Mouse (Mus musculus): ENCODE results near the gene Ifnz.
A peak's percentile ranks its signal among the peaks of the same experiment; 100 is the strongest.
"Not testable (repeated sequence)": the region's sequence is repeated elsewhere in the genome, so short reads cannot be mapped to it uniquely, and the experiment has no call there.

The Ifnz gene

DNA sequence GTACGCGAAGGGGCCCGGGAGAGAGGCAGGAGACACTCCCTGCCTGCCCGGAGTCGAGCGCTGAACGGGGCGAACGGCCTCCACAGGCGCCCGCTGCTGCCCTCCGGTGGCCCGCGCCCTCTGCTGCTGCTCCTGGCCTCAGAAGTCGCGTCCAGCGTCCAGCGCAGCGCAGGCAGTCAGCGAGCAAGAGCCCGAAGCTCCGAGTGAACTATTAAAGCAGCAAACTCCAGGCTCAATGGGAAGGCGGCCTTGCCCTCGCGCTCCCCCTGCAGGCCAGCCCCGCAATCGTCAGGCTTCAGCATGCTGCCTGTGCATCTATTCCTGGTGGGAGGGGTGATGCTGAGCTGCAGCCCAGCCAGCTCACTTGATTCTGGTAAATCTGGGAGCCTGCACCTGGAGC, 3.5 kb downstream of the Ifnz start, which contains the start of gene Gm13276:
Gm13276 (plus strand) TSS at position 301 of the 400 bp plus-strand sequence.
- not testable (repeated sequence) for DNase-seq (ENCODE audit: low spot score in 2 of 2)

DNA sequence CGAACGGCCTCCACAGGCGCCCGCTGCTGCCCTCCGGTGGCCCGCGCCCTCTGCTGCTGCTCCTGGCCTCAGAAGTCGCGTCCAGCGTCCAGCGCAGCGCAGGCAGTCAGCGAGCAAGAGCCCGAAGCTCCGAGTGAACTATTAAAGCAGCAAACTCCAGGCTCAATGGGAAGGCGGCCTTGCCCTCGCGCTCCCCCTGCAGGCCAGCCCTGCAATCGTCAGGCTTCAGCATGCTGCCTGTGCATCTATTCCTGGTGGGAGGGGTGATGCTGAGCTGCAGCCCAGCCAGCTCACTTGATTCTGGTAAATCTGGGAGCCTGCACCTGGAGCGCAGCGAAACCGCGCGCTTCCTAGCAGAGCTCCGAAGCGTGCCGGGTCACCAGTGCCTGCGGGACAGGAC, 6.5 kb downstream of the Ifnz start, which contains the start of gene Gm13277:
Gm13277 (plus strand) TSS at position 231 of the 400 bp plus-strand sequence.
- DNase-seq (ENCODE audit: low spot score in 2 of 2) = peak; percentile 27 to 63

DNA sequence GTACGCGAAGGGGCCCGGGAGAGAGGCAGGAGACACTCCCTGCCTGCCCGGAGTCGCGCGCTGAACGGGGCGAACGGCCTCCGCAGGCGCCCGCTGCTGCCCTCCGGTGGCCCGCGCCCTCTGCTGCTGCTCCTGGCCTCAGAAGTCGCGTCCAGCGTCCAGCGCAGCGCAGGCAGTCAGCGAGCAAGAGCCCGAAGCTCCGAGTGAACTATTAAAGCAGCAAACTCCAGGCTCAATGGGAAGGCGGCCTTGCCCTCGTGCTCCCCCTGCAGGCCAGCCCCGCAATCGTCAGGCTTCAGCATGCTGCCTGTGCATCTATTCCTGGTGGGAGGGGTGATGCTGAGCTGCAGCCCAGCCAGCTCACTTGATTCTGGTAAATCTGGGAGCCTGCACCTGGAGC, 9.3 kb downstream of the Ifnz start, which contains the start of gene Gm13278:
Gm13278 (plus strand) TSS at position 301 of the 400 bp plus-strand sequence.
- not testable (repeated sequence) for DNase-seq (ENCODE audit: low spot score in 2 of 2)

DNA sequence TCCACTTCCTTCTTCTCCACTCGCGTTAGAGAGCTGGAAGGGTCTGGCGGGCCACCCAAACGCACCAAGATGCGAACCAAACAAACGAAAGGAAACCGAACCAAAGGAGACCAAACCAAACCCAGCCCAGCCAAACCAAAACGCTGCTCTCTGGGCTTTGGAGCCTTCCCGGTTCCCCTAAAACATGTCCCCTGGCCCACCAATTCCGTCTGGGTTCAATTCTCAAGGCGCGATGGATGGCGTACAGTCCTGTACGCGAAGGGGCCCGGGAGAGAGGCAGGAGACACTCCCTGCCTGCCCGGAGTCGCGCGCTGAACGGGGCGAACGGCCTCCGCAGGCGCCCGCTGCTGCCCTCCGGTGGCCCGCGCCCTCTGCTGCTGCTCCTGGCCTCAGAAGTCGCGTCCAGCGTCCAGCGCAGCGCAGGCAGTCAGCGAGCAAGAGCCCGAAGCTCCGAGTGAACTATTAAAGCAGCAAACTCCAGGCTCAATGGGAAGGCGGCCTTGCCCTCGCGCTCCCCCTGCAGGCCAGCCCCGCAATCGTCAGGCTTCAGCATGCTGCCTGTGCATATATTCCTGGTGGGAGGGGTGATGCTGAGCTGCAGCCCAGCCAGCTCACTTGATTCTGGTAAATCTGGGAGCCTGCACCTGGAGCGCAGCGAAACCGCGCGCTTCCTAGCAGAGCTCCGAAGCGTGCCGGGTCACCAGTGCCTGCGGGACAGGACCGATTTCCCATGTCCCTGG, 12.2 kb downstream of the Ifnz start, which contains the start of gene Gm13275:
Gm13275 (plus strand) TSS at position 552 of the 740 bp plus-strand sequence.
- peak; percentile 70 to 76 for DNase-seq (ENCODE audit: low spot score in 2 of 2)

DNA sequence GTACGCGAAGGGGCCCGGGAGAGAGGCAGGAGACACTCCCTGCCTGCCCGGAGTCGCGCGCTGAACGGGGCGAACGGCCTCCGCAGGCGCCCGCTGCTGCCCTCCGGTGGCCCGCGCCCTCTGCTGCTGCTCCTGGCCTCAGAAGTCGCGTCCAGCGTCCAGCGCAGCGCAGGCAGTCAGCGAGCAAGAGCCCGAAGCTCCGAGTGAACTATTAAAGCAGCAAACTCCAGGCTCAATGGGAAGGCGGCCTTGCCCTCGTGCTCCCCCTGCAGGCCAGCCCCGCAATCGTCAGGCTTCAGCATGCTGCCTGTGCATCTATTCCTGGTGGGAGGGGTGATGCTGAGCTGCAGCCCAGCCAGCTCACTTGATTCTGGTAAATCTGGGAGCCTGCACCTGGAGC, 15.2 kb downstream of the Ifnz start, which contains the start of gene Gm13279:
Gm13279 (plus strand) TSS at position 301 of the 400 bp plus-strand sequence.
- not testable (repeated sequence) for DNase-seq (ENCODE audit: low spot score in 2 of 2)

DNA sequence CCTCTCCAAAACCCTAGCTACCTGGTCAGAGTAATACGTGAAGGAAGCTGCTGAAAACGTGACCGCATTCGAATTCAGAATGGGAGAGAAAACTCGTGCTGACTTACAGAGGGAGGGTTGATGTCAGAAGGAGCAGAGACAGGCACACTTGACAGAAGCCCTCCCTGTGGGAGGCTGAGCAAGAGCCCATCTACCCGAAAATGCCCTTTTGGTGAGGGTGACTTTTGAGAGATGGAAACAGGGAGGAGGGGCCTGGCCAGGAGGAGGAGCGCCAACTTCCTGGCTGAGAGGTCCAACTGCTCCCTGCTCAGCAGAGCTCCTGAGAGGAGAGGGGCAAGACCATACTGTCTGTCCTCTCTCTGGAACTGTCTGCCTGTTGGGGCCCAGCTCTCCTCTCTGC, 17.4 kb downstream of the Ifnz start, which contains the start of gene Gm13285:
Gm13285 (plus strand) TSS at position 301 of the 400 bp plus-strand sequence.
- DNase-seq (ENCODE audit: low spot score in 2 of 2) = not testable (repeated sequence)

DNA sequence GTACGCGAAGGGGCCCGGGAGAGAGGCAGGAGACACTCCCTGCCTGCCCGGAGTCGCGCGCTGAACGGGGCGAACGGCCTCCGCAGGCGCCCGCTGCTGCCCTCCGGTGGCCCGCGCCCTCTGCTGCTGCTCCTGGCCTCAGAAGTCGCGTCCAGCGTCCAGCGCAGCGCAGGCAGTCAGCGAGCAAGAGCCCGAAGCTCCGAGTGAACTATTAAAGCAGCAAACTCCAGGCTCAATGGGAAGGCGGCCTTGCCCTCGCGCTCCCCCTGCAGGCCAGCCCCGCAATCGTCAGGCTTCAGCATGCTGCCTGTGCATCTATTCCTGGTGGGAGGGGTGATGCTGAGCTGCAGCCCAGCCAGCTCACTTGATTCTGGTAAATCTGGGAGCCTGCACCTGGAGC, 21.0 kb downstream of the Ifnz start, which contains the start of gene Gm13287:
Gm13287 (plus strand) TSS at position 301 of the 400 bp plus-strand sequence.
- not testable (repeated sequence) for DNase-seq (ENCODE audit: low spot score in 2 of 2)

DNA sequence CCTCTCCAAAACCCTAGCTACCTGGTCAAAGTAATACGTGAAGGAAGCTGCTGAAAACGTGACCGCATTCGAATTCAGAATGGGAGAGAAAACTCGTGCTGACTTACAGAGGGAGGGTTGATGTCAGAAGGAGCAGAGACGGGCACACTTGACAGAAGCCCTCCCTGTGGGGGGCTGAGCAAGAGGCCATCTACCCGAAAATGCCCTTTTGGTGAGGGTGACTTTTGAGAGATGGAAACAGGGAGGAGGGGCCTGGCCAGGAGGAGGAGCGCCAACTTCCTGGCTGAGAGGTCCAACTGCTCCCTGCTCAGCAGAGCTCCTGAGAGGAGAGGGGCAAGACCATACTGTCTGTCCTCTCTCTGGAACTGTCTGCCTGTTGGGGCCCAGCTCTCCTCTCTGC, 23.3 kb downstream of the Ifnz start, which contains the start of gene Gm13288:
Gm13288 (plus strand) TSS at position 301 of the 400 bp plus-strand sequence.
- DNase-seq (ENCODE audit: low spot score in 2 of 2) = not testable (repeated sequence)

DNA sequence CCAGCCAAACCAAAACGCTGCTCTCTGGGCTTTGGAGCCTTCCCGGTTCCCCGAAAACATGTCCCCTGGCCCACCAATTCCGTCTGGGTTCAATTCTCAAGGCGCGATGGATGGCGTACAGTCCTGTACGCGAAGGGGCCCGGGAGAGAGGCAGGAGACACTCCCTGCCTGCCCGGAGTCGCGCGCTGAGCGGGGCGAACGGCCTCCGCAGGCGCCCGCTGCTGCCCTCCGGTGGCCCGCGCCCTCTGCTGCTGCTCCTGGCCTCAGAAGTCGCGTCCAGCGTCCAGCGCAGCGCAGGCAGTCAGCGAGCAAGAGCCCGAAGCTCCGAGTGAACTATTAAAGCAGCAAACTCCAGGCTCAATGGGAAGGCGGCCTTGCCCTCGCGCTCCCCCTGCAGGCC, 23.8 kb downstream of the Ifnz start:
- DNase-seq (ENCODE audit: low spot score in 2 of 2) = peak in 1 of 2 experiments; percentile 7

DNA sequence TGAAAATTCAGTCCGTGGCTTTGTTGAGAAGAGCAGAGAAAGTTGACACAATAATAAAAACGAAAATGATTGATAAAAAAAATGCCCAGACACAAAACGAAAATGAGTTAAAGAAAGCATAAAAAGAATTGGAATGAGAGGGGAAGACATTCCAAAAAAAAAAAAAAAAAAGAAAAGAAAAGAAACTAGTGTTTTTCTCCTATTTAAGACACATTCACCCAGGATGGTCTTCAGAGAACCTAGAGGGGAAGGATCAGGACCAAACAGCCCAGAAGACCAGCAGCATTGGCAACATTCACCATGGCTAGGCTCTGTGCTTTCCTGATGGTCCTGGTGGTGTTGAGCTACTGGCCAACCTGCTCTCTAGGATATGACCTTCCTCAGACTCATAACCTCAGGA, 34.0 kb downstream of the Ifnz start, which contains the start of gene Ifna7:
Ifna7 (plus strand) TSS at position 301 of the 400 bp plus-strand sequence.
- DNase-seq (ENCODE audit: low spot score in 2 of 2) = no peak

DNA sequence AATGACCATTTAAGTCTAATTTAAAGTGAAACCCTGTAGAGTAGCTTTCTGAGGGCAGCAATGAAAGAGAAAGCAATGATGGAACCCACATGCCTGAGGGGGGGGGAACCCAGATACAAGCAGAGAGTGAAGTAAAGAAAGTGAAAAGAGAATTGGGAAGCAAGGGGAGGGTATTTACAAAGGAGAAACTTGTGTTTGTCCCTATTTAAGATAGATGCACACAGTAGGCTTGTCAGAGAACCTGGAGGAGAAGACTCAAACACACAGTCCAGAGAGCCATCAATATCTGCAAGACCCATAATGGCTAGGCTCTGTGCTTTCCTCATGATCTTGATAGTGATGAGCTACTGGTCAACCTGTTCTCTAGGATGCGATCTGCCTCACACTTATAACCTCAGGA, 37.7 kb downstream of the Ifnz start, which contains the start of gene Ifna11:
Ifna11 (plus strand) TSS at position 301 of the 400 bp plus-strand sequence.
- DNase-seq (ENCODE audit: low spot score in 2 of 2) = no peak

DNA sequence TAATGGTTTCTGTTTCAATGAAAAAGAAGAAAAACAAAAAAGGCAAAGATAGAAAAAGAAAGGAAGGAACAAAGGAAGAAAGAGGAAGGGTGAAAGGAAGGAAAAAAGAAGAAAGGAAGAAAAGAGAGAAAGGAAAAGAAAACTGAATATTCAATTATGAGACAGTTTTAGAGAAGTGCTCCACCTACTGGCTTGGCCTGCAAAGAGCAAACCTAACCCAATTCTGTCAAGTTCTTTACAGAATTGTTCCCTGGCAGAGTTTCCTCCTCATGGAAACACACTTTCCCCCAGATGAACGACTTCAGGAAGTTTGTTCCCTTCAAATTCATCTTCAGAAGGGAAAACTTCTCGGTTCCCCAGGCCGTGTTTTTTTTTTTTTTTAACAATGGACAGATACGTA, 41.1 kb downstream of the Ifnz start:
- peak in 1 of 2 experiments; percentile 9 for DNase-seq (ENCODE audit: low spot score in 2 of 2)

DNA sequence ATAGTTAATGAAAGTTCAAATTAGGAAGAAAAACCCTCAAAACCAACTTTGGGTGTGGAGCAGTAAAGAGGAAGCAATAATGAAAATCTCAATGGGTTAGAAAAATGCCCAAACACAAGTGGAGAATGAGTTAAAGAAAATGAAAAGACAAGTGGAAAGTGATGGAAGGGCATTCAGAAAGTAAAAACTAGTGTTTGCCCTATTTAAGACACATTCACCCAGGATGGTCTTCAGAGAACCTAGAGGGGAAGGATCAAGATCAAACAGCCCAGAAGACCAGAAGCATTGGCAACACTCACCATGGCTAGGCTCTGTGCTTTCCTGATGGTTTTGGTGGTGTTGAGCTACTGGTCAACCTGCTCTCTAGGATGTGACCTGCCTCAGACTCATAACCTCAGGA, 45.2 kb downstream of the Ifnz start, which contains the start of gene Ifna6:
Ifna6 (plus strand) TSS at position 301 of the 400 bp plus-strand sequence.
- DNase-seq (ENCODE audit: low spot score in 2 of 2) = not testable (repeated sequence)

DNA sequence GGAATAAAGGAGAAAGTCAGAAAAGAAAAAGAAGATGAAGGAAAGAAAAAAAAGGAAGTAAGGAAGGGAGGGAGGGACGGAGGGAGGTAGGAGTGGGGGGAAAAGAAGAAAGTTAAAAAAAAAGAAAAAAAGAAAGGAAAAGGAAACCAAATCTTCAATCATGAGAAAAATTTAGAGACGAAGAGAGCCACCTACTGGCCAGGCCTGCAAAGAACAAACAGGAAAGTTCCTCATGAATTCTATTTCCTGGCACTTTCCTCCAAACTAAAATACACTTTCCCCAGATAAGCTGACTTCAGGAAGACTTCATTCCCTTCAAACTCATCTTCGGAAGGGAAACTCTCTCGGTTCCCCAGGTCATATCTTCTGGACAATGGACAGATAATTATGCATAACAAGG, 48.6 kb downstream of the Ifnz start:
- DNase-seq (ENCODE audit: low spot score in 2 of 2) = peak in 1 of 2 experiments; percentile 39

Measured in frontal cortex, postnatal 14 days (tissue).